ENCODE assay signal across 1 mouse cellular context in the genomic region with DNA sequence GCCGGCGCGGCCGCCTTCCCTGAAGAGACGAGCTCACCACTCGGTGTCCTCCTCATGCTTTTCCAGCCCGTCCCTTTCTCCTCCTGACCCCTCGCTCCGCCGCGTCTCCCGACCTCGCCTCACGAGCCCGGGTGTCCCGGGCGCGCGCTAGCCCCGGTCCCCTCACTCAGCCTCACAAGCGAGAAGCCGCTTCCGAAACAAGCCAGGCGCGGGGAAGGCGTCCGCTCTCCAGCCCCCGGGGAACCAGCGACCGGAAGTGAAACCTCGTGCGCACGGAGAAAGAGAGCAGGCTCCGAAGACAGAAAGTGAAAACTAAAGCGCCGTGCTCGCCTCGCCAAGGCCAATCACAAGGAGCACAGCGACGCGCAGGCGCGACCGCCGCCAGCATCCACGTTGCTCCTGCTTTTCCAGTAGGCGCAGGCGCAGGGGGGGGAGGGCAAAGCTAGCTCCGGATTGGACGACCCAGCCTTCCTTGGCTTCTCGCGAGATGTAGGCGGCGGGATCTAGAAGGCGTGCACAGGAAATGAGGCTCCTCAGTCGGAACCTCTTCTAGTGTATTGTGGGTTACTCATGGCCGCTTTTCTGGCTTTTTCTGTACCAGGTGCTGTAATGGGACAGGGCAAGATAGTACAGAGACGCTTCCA.
TF ChIP-seq lines count a peak whose summit lies in the region.

Gene Fam208b (minus strand): TSS at position 314 of the 644 bp plus-strand sequence.

TF ChIP-seq in MEL, 35 proteins besides CTCF, POLR2A, EP300 and RAD21 (continued from another document):
- TF ChIP-seq ETS1 (IDR thresholded peaks at IDR 0.05; ENCODE audit: low read depth, low read length) (peak; percentile 83), POLR2AphosphoS5 (IDR thresholded peaks at IDR 0.05; ENCODE audit: borderline replicate concordance, low read depth, low read length) (no peak), RCOR1 (IDR thresholded peaks at IDR 0.05; ENCODE audit: low read depth, low read length) (no peak), ZNF384 (IDR thresholded peaks at IDR 0.05; ENCODE audit: low read depth, low read length) (no peak), ELF1 (IDR thresholded peaks at IDR 0.05; ENCODE audit: low read depth, low read length) (peak; percentile 74), SIN3A (IDR thresholded peaks at IDR 0.05; ENCODE audit: low read length) (peak; percentile 91), MAFK (IDR thresholded peaks at IDR 0.05; ENCODE audit: borderline replicate concordance, low read depth, low read length) (no peak), MYC (IDR thresholded peaks at IDR 0.05; ENCODE audit: low read depth, low read length) (peak; percentile 96)
